Mouse (Mus musculus): Measurements from ENCODE around the gene Mgll. TPM values are rescaled to one million over a fixed set of nuclear protein-coding genes. Genes with fewer than 3 reads are reported as not detected.

Mgll gene
- 4.4 TPM for polyA plus RNA-seq (2014; fragmentation: Illumina TruSeq; extraction: RNeasy Lipid Tissue Mini Kit (QIAGEN cat#74804))

GRCm38 (mm10) chr6:88724313-88725195, at the start of gene Mgll:
Gene Mgll (plus strand): TSS chr6:88724412.

GRCm38 (mm10) chr6:88841781-88842689, 117.8 kb downstream of the Mgll start, which contains the start of gene Abtb1:
Gene Abtb1 (minus strand): TSS chr6:88841984.

GRCm38 (mm10) chr6:88874868-88875508, 150.8 kb downstream of the Mgll start, which contains the start of gene Podxl2:
Gene Podxl2 (minus strand): TSS chr6:88875044.

Other genes starting within 250 kb of the Mgll start
- 316 TPM for gene Sec61a1, start 205.5 kb upstream of the Mgll start, polyA plus RNA-seq (2014; fragmentation: Illumina TruSeq; extraction: RNeasy Lipid Tissue Mini Kit (QIAGEN cat#74804))
- gene Kbtbd12, start 86.5 kb upstream of the Mgll start, polyA plus RNA-seq (2014; fragmentation: Illumina TruSeq; extraction: RNeasy Lipid Tissue Mini Kit (QIAGEN cat#74804)): not detected
- 1.2 TPM for gene Abtb1, start 117.6 kb downstream of the Mgll start, polyA plus RNA-seq (2014; fragmentation: Illumina TruSeq; extraction: RNeasy Lipid Tissue Mini Kit (QIAGEN cat#74804))
- gene Podxl2, start 150.6 kb downstream of the Mgll start, polyA plus RNA-seq (2014; fragmentation: Illumina TruSeq; extraction: RNeasy Lipid Tissue Mini Kit (QIAGEN cat#74804)): not detected
- 5.1 TPM for gene Mcm2, start 174.4 kb downstream of the Mgll start, polyA plus RNA-seq (2014; fragmentation: Illumina TruSeq; extraction: RNeasy Lipid Tissue Mini Kit (QIAGEN cat#74804))
- 0.80 TPM for gene Tpra1, start 177.8 kb downstream of the Mgll start, polyA plus RNA-seq (2014; fragmentation: Illumina TruSeq; extraction: RNeasy Lipid Tissue Mini Kit (QIAGEN cat#74804))

All from ovary, adult 10 weeks (tissue).